Mouse (Mus musculus) retina, adult 2 months (tissue): ENCODE measurements around the gene Gm17581.
"Not testable (repeated sequence)": the region's sequence is repeated elsewhere in the genome, so short reads cannot be mapped to it uniquely, and the experiment has no call there.

Experiments
- DNase-seq: peaks from one replicate; pipeline ENCODE4 v3.0.0-alpha.2; 2012; ENCODE audit warnings: low read depth, low spot score

The Gm17581 gene

GRCm38 (mm10) chr2:155735766-155736165, at the start of gene Gm17581:
TSS of gene Gm17581 (minus strand) at chr2:155735866.
- not testable (repeated sequence) for DNase-seq

- DNase-seq, result no peak
Measured at GRCm38 (mm10) chr2:155784534-155784933, 48.9 kb upstream of the Gm17581 start.

GRCm38 (mm10) chr2:155779506-155779905, 43.8 kb upstream of the Gm17581 start:
- DNase-seq, result no peak

GRCm38 (mm10) chr2:155779066-155779465, 43.4 kb upstream of the Gm17581 start:
- no peak for DNase-seq

- DNase-seq, result no peak
Measured at GRCm38 (mm10) chr2:155778004-155778403, 42.3 kb upstream of the Gm17581 start.

GRCm38 (mm10) chr2:155777688-155777985, 42.0 kb upstream of the Gm17581 start:
- DNase-seq, result no peak

- no peak for DNase-seq
Measured at GRCm38 (mm10) chr2:155776824-155777687, 41.4 kb upstream of the Gm17581 start.

GRCm38 (mm10) chr2:155775685-155776263, 40.1 kb upstream of the Gm17581 start:
- no peak for DNase-seq

- no peak for DNase-seq
Measured at GRCm38 (mm10) chr2:155774927-155775684, 39.4 kb upstream of the Gm17581 start, which contains the start of gene Mmp24. TSS of gene Mmp24 (plus strand) at chr2:155775342.

GRCm38 (mm10) chr2:155774261-155774926, 38.7 kb upstream of the Gm17581 start:
- DNase-seq, result no peak

- no peak for DNase-seq
Measured at GRCm38 (mm10) chr2:155773664-155774063, 38.0 kb upstream of the Gm17581 start.

- DNase-seq, result peak; percentile 57
Measured at GRCm38 (mm10) chr2:155764679-155765418, 29.2 kb upstream of the Gm17581 start.

GRCm38 (mm10) chr2:155756855-155757566, 21.3 kb upstream of the Gm17581 start:
- DNase-seq, result no peak

- DNase-seq, result no peak
Measured at GRCm38 (mm10) chr2:155755746-155756145, 20.1 kb upstream of the Gm17581 start.

- DNase-seq, result no peak
Measured at GRCm38 (mm10) chr2:155751014-155751786, 15.5 kb upstream of the Gm17581 start, which contains the start of gene Procr. TSS of gene Procr (plus strand) at chr2:155751117.

GRCm38 (mm10) chr2:155749394-155749793, 13.7 kb upstream of the Gm17581 start:
- DNase-seq, result no peak

GRCm38 (mm10) chr2:155745487-155745886, 9.8 kb upstream of the Gm17581 start:
- DNase-seq, result no peak

- DNase-seq, result no peak
Measured at GRCm38 (mm10) chr2:155743351-155743750, 7.7 kb upstream of the Gm17581 start.

- DNase-seq, result no peak
Measured at GRCm38 (mm10) chr2:155742931-155743337, 7.3 kb upstream of the Gm17581 start.

GRCm38 (mm10) chr2:155742211-155742610, 6.5 kb upstream of the Gm17581 start:
- DNase-seq, result no peak
